Mouse (Mus musculus) megakaryocyte, embryonic 14.5 days (primary cell): ENCODE data around the gene Car12. TPM values are rescaled to one million over a fixed set of nuclear protein-coding genes. Genes with fewer than 3 reads are reported as not detected.
"Not testable (repeated sequence)": the region's sequence is repeated elsewhere in the genome, so short reads cannot be mapped to it uniquely, and the experiment has no call there.

Experiments used
- H3K27me3 ChIP-seq: replicated peaks from 2 replicates; pipeline ENCODE3; 2012; ENCODE audit warnings: inconsistent platforms
- H3K36me3 ChIP-seq: replicated peaks from 2 replicates; pipeline ENCODE3; 2012; ENCODE audit warnings: low read length, inconsistent platforms, mixed read lengths
- H3K4me1 ChIP-seq: 2 replicates; pipeline ENCODE4 v1.6.1; 2012; ENCODE audit warnings: inconsistent platforms
- H3K4me3 ChIP-seq: replicated peaks from 2 replicates; pipeline ENCODE3; 2012; ENCODE audit warnings: moderate library complexity, mild to moderate bottlenecking, inconsistent platforms
- H3K9me3 ChIP-seq: 2 replicates; pipeline ENCODE4 v1.6.1; 2012; ENCODE audit warnings: inconsistent platforms
- FLI1 ChIP-seq: IDR thresholded peaks from 2 replicates; pipeline ENCODE4 v1.6.1; 2012; ENCODE audit warnings: low read length, inconsistent platforms, mixed read lengths
- GATA1 ChIP-seq: IDR thresholded peaks from 3 replicates; pipeline ENCODE4 v1.6.1; 2012; ENCODE audit warnings: mixed read lengths, low read length, inconsistent platforms, borderline replicate concordance
- polyA plus RNA-seq: library from polyadenylated mRNA; stranded (reverse); fragments of >175 nt; gene quantifications from 2 replicates; pipeline ENCODE4 v1.2.3, GENCODE M21; 2012; ENCODE audit warnings: low replicate concordance; ENCODE audit not compliant: insufficient read depth

Car12 gene
- polyA plus RNA-seq, 1 experiment: 1.7 TPM

- Histone ChIP-seq H3K27me3 (no peaks in the 10 kb centered on the region), H3K4me1 (peaks cover 32% of the 10 kb centered on the region), H3K9me3 (no peaks in the 10 kb centered on the region), H3K4me3 (peak within 1 kb of the TSS; percentile 97), H3K36me3 (no peaks in the 10 kb centered on the region)
- no peak for TF ChIP-seq FLI1
- no peak for TF ChIP-seq GATA1
These were observed 83.3 kb downstream of the Car12 start, which contains the start of gene Gm10647 for GRCm38 (mm10) chr9:66796739-66797138. Gene Gm10647, plus strand, starts transcription at chr9:66797039.

- H3K9me3 ChIP-seq: no peaks in the 10 kb centered on the region
- H3K27me3 ChIP-seq: no peaks in the 10 kb centered on the region
- no peaks in the 10 kb centered on the region for H3K36me3 ChIP-seq
- H3K4me3 ChIP-seq: no peak overlapping the region
- TF ChIP-seq GATA1 (no peak), FLI1 (no peak)
- H3K4me1 ChIP-seq: peaks cover 27% of the 10 kb centered on the region
These were observed 88.5 kb downstream of the Car12 start for GRCm38 (mm10) chr9:66801947-66802346.

GRCm38 (mm10) chr9:66805951-66806350, 92.5 kb downstream of the Car12 start:
- not testable (repeated sequence) for H3K4me3 ChIP-seq, H3K27me3 ChIP-seq, H3K36me3 ChIP-seq, H3K9me3 ChIP-seq
- H3K4me1 ChIP-seq: peaks cover 18% of the 10 kb centered on the region

- H3K36me3 ChIP-seq: no peaks in the 10 kb centered on the region
- H3K4me3 ChIP-seq: no peak overlapping the region
- no peaks in the 10 kb centered on the region for H3K9me3 ChIP-seq
- H3K4me1 ChIP-seq: peaks cover 25% of the 10 kb centered on the region
- TF ChIP-seq GATA1: no peak
- TF ChIP-seq FLI1: no peak
- no peaks in the 10 kb centered on the region for H3K27me3 ChIP-seq
These were observed 99.9 kb downstream of the Car12 start for GRCm38 (mm10) chr9:66813392-66813791.

Other genes starting within 250 kb of the Car12 start
- gene Fbxl22, start 199.1 kb upstream of the Car12 start, polyA plus RNA-seq: 0.62 and 2.3 TPM in 2 replicates
- 6.3 and 7.2 TPM in 2 replicates for gene Usp3, start 120.5 kb upstream of the Car12 start, polyA plus RNA-seq
- gene Aph1b, start 81.8 kb downstream of the Car12 start, polyA plus RNA-seq: 0.17 TPM in 1 of 2 replicates, not detected in the other
- not detected in 2 replicates for gene Gm10647, start 83.4 kb downstream of the Car12 start, polyA plus RNA-seq
- gene Aph1c, start 121.0 kb downstream of the Car12 start, polyA plus RNA-seq: 1.2 TPM in 1 of 2 replicates, not detected in the other
- gene Rab8b, start 206.0 kb downstream of the Car12 start, polyA plus RNA-seq: 3.2 TPM in 1 of 2 replicates, not detected in the other
- 23.8 and 219 TPM in 2 replicates for gene Rps27l, start 232.4 kb downstream of the Car12 start, polyA plus RNA-seq